Mouse (Mus musculus) kidney, adult 2 months (tissue): ENCODE measurements around the gene Hk3. TPM values are rescaled to one million over a fixed set of nuclear protein-coding genes. Genes with fewer than 3 reads are reported as not detected.

Experiments used
- DNase-seq: peaks from one replicate; pipeline ENCODE4 v3.0.0; 2021
- H3K27ac ChIP-seq: fragments of 200-500 bp; 2 replicates; pipeline ENCODE4 v1.5.1; 2012; ENCODE audit warnings: low read depth, low read length, control low read depth, inconsistent platforms; ENCODE audit not compliant: insufficient read depth
- H3K27me3 ChIP-seq: fragments of 200-500 bp; replicated peaks from 2 replicates; pipeline ENCODE4 v1.6.1; 2012; ENCODE audit warnings: mild to moderate bottlenecking, moderate library complexity, low read length, inconsistent platforms; ENCODE audit not compliant: control insufficient read depth, insufficient read depth
- H3K36me3 ChIP-seq: fragments of 200-500 bp; 2 replicates; pipeline ENCODE4 v1.6.1; 2012; ENCODE audit warnings: mild to moderate bottlenecking, moderate library complexity, low read length, inconsistent platforms; ENCODE audit not compliant: control insufficient read depth, insufficient read depth
- H3K4me1 ChIP-seq: fragments of 200-500 bp; 2 replicates; pipeline ENCODE4 v1.6.1; 2011; ENCODE audit warnings: low read length; ENCODE audit not compliant: control insufficient read depth, insufficient read depth
- H3K4me3 ChIP-seq: fragments of 200-500 bp; 2 replicates; pipeline ENCODE4 v1.5.1; 2011; ENCODE audit warnings: mild to moderate bottlenecking, low read depth, low read length, control low read depth; ENCODE audit not compliant: insufficient read depth
- CTCF ChIP-seq: fragments of 200-500 bp; conservative IDR thresholded peaks from 2 replicates; pipeline ENCODE4 v1.5.1; 2011; ENCODE audit warnings: low read depth, mild to moderate bottlenecking, control low read depth, low read length, moderate library complexity, mixed read lengths; ENCODE audit not compliant: insufficient read depth, insufficient read length
- POLR2A ChIP-seq: fragments of 200-500 bp; IDR thresholded peaks from one replicate; pipeline ENCODE4 v1.6.1; 2011; ENCODE audit warnings: low read depth, low read length, control low read depth
- WGBS: fragments of 180-500 bp; shearing (Covaris S2); methylation state at CpG from one replicate; pipeline ENCODE4 v1.1.7; 2018; 5-methylcytosine and 5-hydroxymethylcytosine counted together
- polyA plus RNA-seq: library from polyadenylated mRNA; depleted of rRNA; stranded (reverse); fragments of >200 nt; gene quantifications from 2 replicates; pipeline ENCODE4 v1.2.3, GENCODE M21; 2012; rRNA removed

Hk3 gene
- polyA plus RNA-seq, 1 experiment = 1.0 TPM

DNA sequence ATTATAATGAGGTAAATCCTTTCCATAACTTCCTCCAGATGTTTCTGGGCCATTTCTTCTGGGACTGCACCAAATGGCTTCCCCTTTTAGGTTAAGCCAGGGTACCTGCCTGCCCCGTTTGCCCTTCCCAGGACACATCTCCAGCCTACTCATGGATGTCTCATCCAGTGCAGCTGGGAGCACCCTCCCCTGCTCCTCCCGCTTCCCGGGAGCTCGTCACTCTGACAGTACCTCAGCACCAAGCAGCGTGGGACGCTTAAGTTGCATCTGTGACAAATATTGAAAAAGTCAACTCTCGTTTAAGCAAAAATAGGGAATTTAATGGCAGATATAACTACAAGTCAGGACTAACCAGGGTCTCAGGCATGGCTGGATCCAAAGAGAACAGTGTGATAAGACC lies 63.9 kb downstream of the Hk3 start:
- TF ChIP-seq POLR2A = no peak
- no peak for TF ChIP-seq CTCF
- H3K4me3 ChIP-seq = no peak overlapping the region
- H3K27ac ChIP-seq = no peak overlapping the region
- no peak for DNase-seq
- no peaks in the 10 kb centered on the region for H3K36me3 ChIP-seq
- WGBS = 73% methylated on average over 7 of the region's 7 CpGs
- H3K4me1 ChIP-seq = no peaks in the 10 kb centered on the region
- no peaks in the 10 kb centered on the region for H3K27me3 ChIP-seq

Other genes with a start within 250 kb of the Hk3 start
- not detected in 2 replicates for gene Eif4e1b, start 237.4 kb downstream of the Hk3 start, polyA plus RNA-seq
- 10.0 and 12.6 TPM in 2 replicates for gene Tspan17, start 232.0 kb downstream of the Hk3 start, polyA plus RNA-seq
- 3.1 and 3.3 TPM in 2 replicates for gene Unc5a, start 72.0 kb downstream of the Hk3 start, polyA plus RNA-seq
- 5.1 and 6.5 TPM in 2 replicates for gene Uimc1, start 78.9 kb upstream of the Hk3 start, polyA plus RNA-seq
- 13.7 TPM in 2 replicates for gene Zfp346, start 83.9 kb upstream of the Hk3 start, polyA plus RNA-seq
- gene Gm17617, start 112.2 kb upstream of the Hk3 start, polyA plus RNA-seq = not detected in 2 replicates
- 35.3 and 43.5 TPM in 2 replicates for gene Fgfr4, start 131.3 kb upstream of the Hk3 start, polyA plus RNA-seq
- 17.6 and 19.6 TPM in 2 replicates for gene Nsd1, start 188.4 kb upstream of the Hk3 start, polyA plus RNA-seq